Mouse (Mus musculus): ENCODE measurements around the gene Hoxd10. TPM values are rescaled to one million over a fixed set of nuclear protein-coding genes. Genes with fewer than 3 reads are reported as not detected.

Hoxd10 gene
- polyA plus RNA-seq, 2 experiments = 0.07 TPM; not detected in 1

- Histone ChIP-seq H3K36me3 (replicated peaks; ENCODE audit: control insufficient read depth, insufficient read depth, low read depth) (no peaks in the 10 kb centered on the region), H3K9me3 (ENCODE audit: control insufficient read depth, low read length) (no peaks in the 10 kb centered on the region), H3K27me3 (ENCODE audit: control insufficient read depth, insufficient read depth, low read length) (peaks cover 92% of the 10 kb centered on the region), H3K9ac (replicated peaks) (no peak overlapping the region), H3K4me2 (ENCODE audit: low read depth) (peak overlapping the region; percentile 18; the same call in 1 of the 2 replicates), H3K4me3 (ENCODE audit: insufficient read depth in 1 of 2, low read depth in 2 of 2, low read length in 2 of 2) (no peak overlapping the region), H3K27ac (no peak overlapping the region), H3K4me1 (replicated peaks; ENCODE audit: control insufficient read depth in 2 of 2, insufficient read depth in 2 of 2, low read length in 1 of 2) (no peaks in the 10 kb centered on the region)
- ATAC-seq (ENCODE audit: insufficient read depth) = no peak
- 7% methylated on average over 43 of the region's 43 CpGs for WGBS (ENCODE audit: insufficient replicate concordance)
- TF ChIP-seq EP300 (IDR thresholded peaks at IDR 0.05; ENCODE audit: low read depth) (no peak), CTCF (IDR thresholded peaks at IDR 0.05; ENCODE audit: low read depth) (no peak)
- DNase-seq (ENCODE audit: low read depth in 3 of 3, low spot score in 3 of 3) = no peak
Measured at GRCm38 (mm10) chr2:74726973-74727639, 35.4 kb downstream of the Hoxd10 start.

- Histone ChIP-seq H3K9me3 (ENCODE audit: control insufficient read depth, low read length) (no peaks in the 10 kb centered on the region), H3K27me3 (ENCODE audit: control insufficient read depth, insufficient read depth, low read length) (peaks cover 94% of the 10 kb centered on the region), H3K27ac (no peak overlapping the region), H3K4me2 (ENCODE audit: low read depth) (no peak overlapping the region), H3K4me1 (replicated peaks; ENCODE audit: control insufficient read depth in 2 of 2, insufficient read depth in 2 of 2, low read length in 1 of 2) (no peaks in the 10 kb centered on the region), H3K4me3 (ENCODE audit: insufficient read depth in 1 of 2, low read depth in 2 of 2, low read length in 2 of 2) (no peak overlapping the region), H3K9ac (replicated peaks) (no peak overlapping the region), H3K36me3 (replicated peaks; ENCODE audit: control insufficient read depth, insufficient read depth, low read depth) (no peaks in the 10 kb centered on the region)
- TF ChIP-seq EP300 (IDR thresholded peaks at IDR 0.05; ENCODE audit: low read depth) (no peak), CTCF (IDR thresholded peaks at IDR 0.05; ENCODE audit: low read depth) (no peak)
- ATAC-seq (ENCODE audit: insufficient read depth) = no peak
- DNase-seq (ENCODE audit: low read depth in 3 of 3, low spot score in 3 of 3) = no peak
- 10% methylated on average over 25 of the region's 25 CpGs for WGBS (ENCODE audit: insufficient replicate concordance)
Measured at GRCm38 (mm10) chr2:74727640-74728302, 36.0 kb downstream of the Hoxd10 start.

GRCm38 (mm10) chr2:74728303-74728680, 36.6 kb downstream of the Hoxd10 start:
- Histone ChIP-seq H3K9me3 (ENCODE audit: control insufficient read depth, low read length) (no peaks in the 10 kb centered on the region), H3K4me1 (replicated peaks; ENCODE audit: control insufficient read depth in 2 of 2, insufficient read depth in 2 of 2, low read length in 1 of 2) (no peaks in the 10 kb centered on the region), H3K4me2 (ENCODE audit: low read depth) (no peak overlapping the region), H3K27me3 (ENCODE audit: control insufficient read depth, insufficient read depth, low read length) (peaks cover 94% of the 10 kb centered on the region), H3K27ac (no peak overlapping the region), H3K36me3 (replicated peaks; ENCODE audit: control insufficient read depth, insufficient read depth, low read depth) (no peaks in the 10 kb centered on the region), H3K4me3 (ENCODE audit: insufficient read depth in 1 of 2, low read depth in 2 of 2, low read length in 2 of 2) (no peak overlapping the region), H3K9ac (replicated peaks) (no peak overlapping the region)
- 32% methylated on average over 13 of the region's 13 CpGs for WGBS (ENCODE audit: insufficient replicate concordance)
- DNase-seq (ENCODE audit: low read depth in 3 of 3, low spot score in 3 of 3) (no peak), ATAC-seq (ENCODE audit: insufficient read depth) (no peak)
- TF ChIP-seq EP300 (IDR thresholded peaks at IDR 0.05; ENCODE audit: low read depth) (no peak), CTCF (IDR thresholded peaks at IDR 0.05; ENCODE audit: low read depth) (no peak)

- Histone ChIP-seq H3K9ac (replicated peaks) (no peak overlapping the region), H3K27me3 (ENCODE audit: control insufficient read depth, insufficient read depth, low read length) (peaks cover 99% of the 10 kb centered on the region), H3K4me1 (replicated peaks; ENCODE audit: control insufficient read depth in 2 of 2, insufficient read depth in 2 of 2, low read length in 1 of 2) (no peaks in the 10 kb centered on the region), H3K36me3 (replicated peaks; ENCODE audit: control insufficient read depth, insufficient read depth, low read depth) (no peaks in the 10 kb centered on the region), H3K27ac (no peak overlapping the region), H3K4me3 (ENCODE audit: insufficient read depth in 1 of 2, low read depth in 2 of 2, low read length in 2 of 2) (no peak overlapping the region), H3K4me2 (ENCODE audit: low read depth) (no peak overlapping the region), H3K9me3 (ENCODE audit: control insufficient read depth, low read length) (no peaks in the 10 kb centered on the region)
- no peak for ATAC-seq (ENCODE audit: insufficient read depth)
- DNase-seq (ENCODE audit: low read depth in 3 of 3, low spot score in 3 of 3) = no peak
- TF ChIP-seq EP300 (IDR thresholded peaks at IDR 0.05; ENCODE audit: low read depth) (no peak), CTCF (IDR thresholded peaks at IDR 0.05; ENCODE audit: low read depth) (no peak)
- WGBS (ENCODE audit: insufficient replicate concordance) = 22% methylated on average over 8 of the region's 8 CpGs
Measured at GRCm38 (mm10) chr2:74730331-74730730, 38.6 kb downstream of the Hoxd10 start.

GRCm38 (mm10) chr2:74731055-74731454, 39.3 kb downstream of the Hoxd10 start:
- no peak for TF ChIP-seq CTCF (IDR thresholded peaks at IDR 0.05; ENCODE audit: low read depth)
- no peak for TF ChIP-seq EP300 (IDR thresholded peaks at IDR 0.05; ENCODE audit: low read depth)
- Histone ChIP-seq H3K27ac (no peak overlapping the region), H3K36me3 (replicated peaks; ENCODE audit: control insufficient read depth, insufficient read depth, low read depth) (no peaks in the 10 kb centered on the region), H3K9me3 (ENCODE audit: control insufficient read depth, low read length) (no peaks in the 10 kb centered on the region), H3K4me2 (ENCODE audit: low read depth) (no peak overlapping the region), H3K4me1 (replicated peaks; ENCODE audit: control insufficient read depth in 2 of 2, insufficient read depth in 2 of 2, low read length in 1 of 2) (no peaks in the 10 kb centered on the region), H3K4me3 (ENCODE audit: insufficient read depth in 1 of 2, low read depth in 2 of 2, low read length in 2 of 2) (no peak overlapping the region), H3K9ac (replicated peaks) (no peak overlapping the region), H3K27me3 (ENCODE audit: control insufficient read depth, insufficient read depth, low read length) (peaks cover 99% of the 10 kb centered on the region)
- no peak for DNase-seq (ENCODE audit: low read depth in 3 of 3, low spot score in 3 of 3)
- no peak for ATAC-seq (ENCODE audit: insufficient read depth)

All from liver, embryonic 14.5 days (tissue).